Mouse (Mus musculus) spleen, embryonic (tissue): ENCODE results near the gene Dcaf17.

Experiments
- CTCF ChIA-PET: fragments of 350-600 bp; sonication (Branson Sonifier 250); formaldehyde crosslinking; loops from one replicate; lab custom pipeline; 2022; lab: Charles Lee

Gene Dcaf17

DNA sequence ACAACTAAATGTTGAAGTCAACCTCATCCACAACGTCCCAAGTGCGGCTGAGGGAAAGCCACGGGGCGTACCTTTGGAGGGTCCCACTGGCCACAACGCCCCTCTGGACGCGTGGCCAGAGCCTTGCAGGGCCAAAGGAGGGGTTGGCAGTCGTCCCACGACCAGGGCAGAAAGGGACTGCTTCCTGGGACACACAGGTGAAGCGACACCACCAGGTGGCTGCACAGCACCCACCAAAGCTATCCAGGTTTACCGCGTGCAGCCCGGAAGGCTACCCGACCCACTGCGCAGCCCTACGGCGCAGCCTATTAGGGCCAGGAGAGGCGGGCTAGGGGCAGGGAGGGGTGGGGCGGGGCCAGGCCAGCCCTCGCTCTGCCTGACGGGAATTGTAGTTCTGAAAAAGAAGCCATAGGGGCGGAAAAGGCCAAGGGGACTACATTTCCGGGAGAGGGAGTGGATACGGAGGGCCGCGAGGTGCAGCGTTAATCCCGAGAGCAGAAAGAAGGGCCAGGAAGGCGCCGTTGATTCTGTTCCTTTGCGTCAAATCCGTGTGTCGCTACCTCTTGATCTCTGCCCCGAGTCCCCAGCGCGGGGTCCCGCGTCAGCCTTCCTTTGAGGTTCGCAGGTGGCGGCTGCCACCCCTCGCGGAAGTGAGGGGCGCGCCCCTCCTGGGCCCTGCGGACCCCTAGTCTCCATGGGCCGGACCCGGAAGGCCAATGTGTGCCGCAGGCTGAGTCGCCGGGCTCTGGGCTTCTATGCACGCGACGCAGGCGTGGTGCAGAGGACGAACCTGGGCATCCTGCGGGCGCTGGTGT is at the start of gene Dcaf17, which contains the start of gene Mettl8:
Dcaf17 (plus strand) TSS at position 29 of the 815 bp plus-strand sequence.
Mettl8 (minus strand) TSS at position 284 of the 815 bp plus-strand sequence.
- CTCF ChIA-PET: interaction anchor here (0.6 kb wide), 1 partner anchor 351 kb away, joined by 3 read pairs; no protein-coding TSS in a partner anchor

DNA sequence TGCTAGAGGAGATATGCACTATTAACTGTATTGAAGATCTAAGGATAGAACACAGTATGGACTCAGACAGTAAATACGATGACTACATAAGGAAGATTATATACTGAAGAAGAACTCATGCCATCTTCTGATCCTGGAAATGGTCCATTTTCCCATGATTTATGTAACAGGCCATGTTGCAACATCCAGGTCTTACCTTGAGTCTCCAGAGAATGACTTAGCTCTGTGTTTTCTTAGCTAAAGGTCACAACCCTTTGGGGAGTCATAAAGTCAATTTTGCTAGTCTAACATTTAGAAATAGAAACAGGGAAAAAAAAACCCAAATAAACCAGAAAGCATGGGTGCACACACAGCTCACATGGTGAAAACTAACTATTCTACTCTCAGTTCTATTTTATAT is 43.3 kb upstream of the Dcaf17 start:
- CTCF ChIA-PET: no interaction called here

DNA sequence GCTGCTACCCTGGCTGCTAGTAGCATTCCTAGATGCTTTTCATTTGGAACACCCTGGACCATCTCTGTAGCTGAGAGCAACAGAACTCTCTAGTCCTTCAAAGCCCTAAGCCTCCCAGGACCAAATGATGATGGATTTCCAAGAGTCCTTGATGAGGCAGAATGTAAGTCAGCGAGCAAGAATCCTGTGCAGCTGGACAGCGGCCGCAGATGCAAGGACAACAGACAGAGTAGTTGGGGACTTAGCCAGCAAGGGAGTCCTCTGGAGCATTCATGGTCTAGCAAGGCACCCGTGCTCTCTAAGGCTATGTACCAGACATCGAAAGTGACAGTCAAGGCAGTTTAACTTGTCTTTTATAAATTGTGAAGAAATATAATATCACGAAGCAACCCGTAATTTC is 41.6 kb upstream of the Dcaf17 start:
- CTCF ChIA-PET: no interaction called here

DNA sequence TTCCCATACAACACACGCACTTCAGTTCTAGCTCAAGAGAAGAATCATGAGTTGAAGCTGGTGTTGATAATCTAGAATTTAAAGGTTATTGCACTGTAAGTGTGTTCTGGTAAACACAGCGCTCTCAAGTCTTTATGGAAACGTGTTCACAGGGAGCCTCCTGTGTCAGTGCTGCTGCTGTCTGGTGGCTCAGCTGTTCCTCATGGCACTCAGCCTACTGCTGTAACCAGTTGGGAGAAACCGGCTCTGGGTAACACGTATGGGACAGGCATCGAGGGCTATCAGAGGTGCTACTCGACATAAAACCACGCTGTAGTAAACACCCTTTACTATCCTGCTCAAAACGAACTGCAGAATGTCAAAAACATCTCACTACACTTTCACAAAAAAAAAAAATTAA is 35.9 kb upstream of the Dcaf17 start:
- CTCF ChIA-PET: no interaction called here

DNA sequence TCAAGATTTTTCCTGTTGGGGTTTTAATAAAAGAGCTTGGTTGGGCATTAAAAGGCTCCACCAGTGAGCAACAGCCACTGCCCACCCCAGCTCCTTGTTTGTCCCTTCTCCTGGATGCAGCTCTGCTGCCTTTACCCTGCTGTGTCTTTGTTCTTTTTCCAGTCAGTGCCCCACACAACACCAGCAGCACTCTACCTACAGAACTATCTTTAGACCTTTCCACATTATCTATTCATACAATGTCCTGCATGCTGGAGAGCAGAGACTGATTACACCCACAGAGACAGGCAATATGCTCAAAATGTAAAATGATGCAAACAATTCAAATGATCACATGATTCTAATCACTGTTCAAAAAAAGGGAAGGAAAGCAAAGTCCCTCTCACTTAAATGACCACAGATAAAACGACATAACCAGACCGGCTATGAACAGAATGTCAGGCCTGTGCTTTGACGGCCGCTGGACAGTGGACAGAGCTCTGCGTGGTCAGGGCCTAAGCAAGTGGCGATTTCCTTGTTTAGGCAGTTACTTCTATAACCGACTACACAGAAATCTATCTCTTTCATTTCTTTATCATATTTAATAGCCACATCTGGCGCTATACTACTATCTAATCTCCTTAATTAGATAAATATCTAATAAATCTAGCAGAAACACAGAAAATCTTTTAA is 35.3 kb upstream of the Dcaf17 start:
- CTCF ChIA-PET: interaction anchor here (0.5 kb wide), 1 partner anchor 227 kb away, joined by 6 read pairs; no protein-coding TSS in a partner anchor

DNA sequence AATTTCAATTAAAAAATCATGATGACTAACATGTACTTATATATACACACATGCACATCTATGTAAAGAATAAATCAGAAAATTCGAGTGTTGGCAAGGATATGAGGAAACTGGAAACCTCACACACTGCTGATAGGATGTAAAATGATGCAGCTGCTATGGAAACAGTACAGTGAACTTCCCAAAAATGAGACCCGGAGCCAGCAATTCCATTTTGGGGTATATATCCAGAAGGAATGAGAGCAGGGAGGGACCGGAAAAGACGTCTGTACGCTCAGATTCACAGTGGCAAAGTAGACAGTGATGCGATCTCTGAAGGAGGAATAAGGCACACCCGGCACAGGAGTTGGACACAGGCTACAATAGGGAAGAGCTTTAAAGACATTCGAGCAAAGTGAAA is 34.5 kb upstream of the Dcaf17 start:
- CTCF ChIA-PET: no interaction called here

DNA sequence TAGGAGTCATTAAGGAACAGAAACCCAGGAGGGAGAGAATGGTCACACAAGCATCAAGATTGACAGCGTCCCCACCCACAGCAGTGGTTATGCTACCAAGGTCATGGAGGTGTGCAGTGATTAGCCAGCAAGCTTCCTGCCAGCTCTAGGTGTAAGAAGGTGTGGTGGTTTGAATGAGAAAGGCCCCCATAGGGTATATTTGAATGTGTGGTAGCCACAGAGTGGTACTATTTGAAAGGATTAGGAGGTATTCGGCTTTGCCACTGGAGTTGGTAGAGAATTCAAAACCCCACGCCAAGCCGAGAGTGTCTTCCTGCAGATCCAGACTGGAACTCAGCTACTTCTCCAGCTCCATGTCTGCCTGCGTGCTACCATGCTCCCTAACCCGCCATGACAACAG is 32.1 kb upstream of the Dcaf17 start:
- CTCF ChIA-PET: no interaction called here

DNA sequence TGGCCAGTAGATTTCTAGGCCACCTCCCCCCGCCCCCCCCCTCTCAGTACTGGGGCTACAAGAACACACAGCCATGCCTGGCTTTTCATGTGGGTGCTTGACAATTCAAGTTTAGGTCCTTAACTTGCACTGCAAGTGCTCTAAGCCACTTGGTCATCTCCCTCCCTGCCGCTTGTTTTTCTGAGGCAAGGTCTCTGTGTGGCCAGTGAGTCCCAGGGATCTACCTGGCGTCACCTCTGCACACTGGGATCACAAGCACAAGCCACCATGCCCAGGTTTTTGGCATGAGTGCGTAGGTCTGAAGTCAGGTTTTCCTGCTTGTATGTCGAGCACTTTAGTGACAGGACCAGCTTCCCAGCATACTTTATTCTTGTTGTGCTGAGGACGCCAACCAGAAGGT is 31.1 kb upstream of the Dcaf17 start:
- CTCF ChIA-PET: interaction anchor here (0.7 kb wide), 1 partner anchor 68 kb away, joined by 5 read pairs; no protein-coding TSS in a partner anchor

DNA sequence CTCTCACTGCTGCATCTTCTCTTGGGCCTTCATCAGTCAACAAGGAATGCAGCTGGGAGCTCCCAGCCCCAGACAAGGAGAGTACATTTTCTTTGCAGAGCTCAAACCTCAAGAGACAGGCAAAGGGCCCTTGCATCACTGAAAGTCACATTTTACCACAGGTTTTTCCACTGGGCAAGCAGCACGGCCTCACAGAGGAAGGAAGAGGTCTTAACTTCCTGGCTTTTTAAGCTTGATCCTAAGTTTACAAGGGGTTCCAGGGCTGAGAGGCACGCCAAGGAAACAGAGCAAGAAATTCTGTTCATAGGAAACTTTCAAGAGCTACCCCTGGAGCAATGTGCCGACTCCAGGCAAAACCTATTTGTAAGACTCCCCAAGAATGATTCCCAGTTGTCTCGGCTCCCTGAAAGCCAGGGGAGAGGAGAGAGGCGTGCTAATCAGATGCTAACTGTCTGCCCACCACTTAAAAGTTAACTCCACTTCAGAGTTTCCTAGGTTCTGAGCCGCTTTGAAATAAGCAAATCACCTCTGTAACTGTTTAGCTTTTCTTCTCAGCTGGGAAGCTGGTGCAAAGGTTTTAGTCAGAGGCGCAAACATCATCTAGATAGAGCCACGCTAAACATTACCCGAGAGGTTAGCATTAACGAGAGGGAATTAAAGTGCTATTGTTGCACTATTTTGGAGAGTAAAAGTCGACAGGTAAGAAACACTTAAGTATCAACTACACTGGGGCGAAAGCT is 29.4 kb upstream of the Dcaf17 start:
- CTCF ChIA-PET: no interaction called here

DNA sequence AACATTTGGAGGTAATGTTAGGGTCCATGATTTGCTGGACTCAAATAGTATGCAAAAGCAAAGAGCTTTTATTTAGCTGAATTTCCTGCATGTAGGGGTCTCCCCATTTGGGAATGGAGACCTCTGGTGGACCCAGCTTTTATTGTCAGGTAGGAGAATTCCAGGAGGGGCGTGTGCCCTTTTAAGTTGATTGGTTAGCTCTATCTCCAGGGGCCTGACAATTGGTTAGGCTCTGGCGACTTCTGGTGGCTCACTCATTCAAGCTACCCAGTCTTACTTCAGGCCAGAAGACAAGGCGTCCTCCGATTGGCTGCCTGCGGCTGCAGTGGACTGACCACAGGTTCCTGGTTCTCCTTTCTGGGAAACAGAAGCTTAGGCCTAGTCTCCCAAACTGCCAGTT is 28.3 kb upstream of the Dcaf17 start:
- CTCF ChIA-PET: no interaction called here

DNA sequence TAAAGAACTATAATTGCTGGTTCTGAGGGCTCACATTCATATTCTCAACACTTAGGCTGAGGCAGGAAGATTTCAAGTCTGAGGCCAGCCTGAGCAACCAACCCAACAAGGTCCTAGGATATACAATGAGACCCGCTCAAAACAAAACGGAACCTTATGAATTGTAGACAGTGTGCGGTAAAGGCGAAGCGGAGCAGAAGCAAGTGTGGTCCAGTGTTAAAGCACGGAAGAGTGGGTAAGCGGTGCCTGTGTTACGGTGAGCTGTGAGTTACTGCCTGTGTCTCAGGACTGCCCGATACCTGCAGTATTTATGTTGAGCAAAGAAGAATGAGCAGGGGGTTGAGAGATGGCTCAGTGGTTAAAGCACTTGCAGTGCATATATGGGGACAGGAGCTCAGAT is 27.5 kb upstream of the Dcaf17 start:
- CTCF ChIA-PET: no interaction called here

DNA sequence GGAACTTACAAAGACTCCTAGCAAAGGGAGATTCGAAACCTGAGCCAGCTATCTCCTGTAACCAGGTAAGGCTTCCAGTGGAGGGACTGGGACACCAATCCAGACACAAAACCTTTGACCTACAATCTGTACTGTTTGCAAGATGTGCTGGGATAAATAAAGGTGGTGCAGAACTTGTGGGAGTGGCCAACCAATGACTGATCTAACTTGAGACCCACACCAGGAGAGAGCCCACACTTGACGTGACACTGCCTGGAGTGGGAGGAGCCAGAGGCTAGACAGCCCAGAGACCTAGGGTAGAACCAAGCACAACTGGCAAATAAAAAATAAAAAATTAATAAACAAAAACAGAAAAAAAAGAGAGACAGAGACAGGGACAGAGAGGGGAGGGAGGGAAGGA is 24.5 kb upstream of the Dcaf17 start:
- CTCF ChIA-PET: no interaction called here

DNA sequence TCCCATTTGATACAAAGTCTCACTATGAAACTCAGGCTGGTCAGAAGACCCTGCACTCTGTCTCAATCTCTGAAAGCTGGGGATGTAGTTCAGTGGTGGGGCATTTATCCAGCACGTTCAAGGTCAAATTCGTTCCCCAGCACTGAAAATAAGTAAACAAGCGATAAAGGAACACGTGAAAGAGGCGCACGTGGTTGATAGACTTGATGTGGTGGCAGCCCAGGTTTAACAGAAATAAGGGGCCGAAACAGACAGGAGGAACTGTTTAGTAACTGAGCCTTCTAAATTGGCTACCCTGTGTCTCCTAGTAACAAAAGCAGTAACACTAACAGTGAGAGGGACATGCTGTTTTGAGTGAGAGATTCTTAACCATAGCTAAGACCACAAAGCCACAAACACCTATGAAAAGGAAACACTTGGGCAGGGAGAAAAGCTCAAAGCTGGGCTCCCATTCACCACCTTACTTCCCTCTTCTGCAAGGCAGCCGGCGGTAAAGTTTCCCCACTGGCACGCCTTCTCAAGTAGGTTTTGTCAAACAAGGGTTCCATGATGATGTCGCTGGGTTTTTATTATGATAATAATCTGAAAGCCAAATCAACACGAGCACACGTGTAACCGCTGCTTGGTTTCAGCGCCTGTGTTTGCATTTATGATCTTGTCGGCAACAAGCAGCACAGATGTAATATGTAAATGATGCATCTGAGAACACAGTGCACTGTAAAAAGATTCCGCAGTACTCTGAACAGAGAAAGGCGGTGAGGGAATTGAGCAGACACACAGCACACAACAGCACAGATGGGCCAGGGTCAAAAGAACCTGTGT is 22.9 kb upstream of the Dcaf17 start:
- CTCF ChIA-PET: interaction anchor here (0.7 kb wide), 1 partner anchor 28 kb away, joined by 3 read pairs; no protein-coding TSS in a partner anchor

DNA sequence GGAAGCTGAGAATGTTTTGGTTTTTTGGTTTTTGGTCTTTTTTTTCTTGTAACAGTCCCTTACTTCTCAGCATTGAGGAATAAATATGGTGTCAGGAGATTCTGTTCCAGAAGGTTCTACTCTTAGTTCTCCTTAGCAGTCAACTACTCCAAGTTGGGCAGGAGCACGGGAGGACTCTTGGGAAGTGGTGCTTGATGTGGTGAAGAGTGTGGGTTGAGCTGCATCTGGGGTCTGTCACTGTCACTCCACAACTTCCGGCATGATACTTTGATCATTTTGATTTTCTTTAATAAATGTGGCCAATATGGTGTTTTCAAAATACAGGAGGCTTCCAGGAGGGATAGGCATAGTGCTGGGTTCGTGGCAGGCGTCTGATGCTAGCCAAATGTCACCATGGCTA is 22.1 kb upstream of the Dcaf17 start:
- CTCF ChIA-PET: interaction anchor here (0.7 kb wide), 1 partner anchor 27 kb away, joined by 3 read pairs; no protein-coding TSS in a partner anchor

DNA sequence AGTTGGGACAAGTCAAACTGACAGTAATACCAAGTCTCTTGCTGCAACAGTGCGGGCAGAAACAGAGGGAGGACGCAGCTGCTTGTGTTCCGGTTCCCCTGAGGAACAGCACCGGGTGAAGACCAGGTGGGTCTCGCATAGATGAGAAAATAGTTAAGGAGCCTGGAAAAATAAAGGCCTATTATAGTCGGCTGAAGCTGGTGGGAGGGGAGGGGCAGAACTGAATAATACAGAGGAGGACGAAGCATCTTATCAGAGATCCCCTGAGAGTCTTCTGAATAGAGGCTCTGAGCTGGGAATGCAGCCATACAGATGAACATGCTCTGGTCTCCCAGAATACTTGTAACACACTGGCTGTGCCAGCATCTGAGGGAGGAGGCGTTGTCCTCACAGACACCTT is 21.1 kb upstream of the Dcaf17 start:
- CTCF ChIA-PET: no interaction called here

DNA sequence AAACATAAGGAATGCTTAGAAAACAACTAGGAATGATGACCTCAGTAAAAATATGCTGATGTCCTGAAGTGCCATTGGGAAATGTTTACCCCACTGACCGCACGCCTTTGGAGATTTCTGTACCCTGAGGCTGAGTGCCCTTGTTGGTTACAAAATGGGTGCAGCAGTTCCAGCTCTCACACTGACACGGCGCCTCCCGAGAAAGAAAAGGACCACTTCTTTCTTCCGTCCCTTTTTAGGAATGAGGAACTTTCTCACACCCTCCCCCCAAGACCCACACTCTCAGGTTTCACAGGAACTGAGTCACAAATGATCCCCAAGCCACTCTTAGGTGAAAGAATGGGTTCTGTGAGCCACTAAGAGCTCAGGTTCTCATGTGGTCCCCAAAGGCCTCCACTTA is 17.7 kb upstream of the Dcaf17 start:
- CTCF ChIA-PET: no interaction called here

DNA sequence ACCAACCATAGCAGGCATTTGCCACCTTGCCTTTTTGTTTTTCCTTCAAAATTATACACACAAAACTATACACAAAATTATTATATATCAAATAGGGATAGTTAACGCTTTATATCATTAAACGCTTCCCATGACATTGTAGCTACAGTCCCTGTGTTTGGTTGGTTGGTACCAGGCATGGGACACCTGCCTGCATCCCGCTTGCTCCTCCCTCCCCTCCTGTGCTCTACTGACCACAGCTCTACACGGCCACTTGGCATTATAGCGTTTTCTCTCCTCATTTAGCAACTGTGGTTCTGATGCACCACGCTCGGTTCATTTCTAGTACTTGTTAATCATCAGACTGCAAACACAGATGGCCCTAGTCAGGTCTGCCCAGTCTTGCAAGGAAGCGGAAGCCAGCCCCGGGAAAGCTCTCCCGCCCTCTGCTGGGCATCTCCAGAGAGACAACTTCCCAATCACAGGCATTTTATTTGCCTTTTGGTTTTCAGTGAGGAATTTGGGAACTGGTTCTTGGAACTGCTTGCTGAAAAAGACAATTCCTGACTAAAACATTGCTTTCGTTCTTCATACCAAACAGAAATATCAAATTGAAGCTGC is 15.5 kb upstream of the Dcaf17 start:
- CTCF ChIA-PET: interaction anchor here (0.6 kb wide), 2 partner anchors 182 to 259 kb away, joined by 3 to 4 read pairs; no protein-coding TSS in a partner anchor

DNA sequence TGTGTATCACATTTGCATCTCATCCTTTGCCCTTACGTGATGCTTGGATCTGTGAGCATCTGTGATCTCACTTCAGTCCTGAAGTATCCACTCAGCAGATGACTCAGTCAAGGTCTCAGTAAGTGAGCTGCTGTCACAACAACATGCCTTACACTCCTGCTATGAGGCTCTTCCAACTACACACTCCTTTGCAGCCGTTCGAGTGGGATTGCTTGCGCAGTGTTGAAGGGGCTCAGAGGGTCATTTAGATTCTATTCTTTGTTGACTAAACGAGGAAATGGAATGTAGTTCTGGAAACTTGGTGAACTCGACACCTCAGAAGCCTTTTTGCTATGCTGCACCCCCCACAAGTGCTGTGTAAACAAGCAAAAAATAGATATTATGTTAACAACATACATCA is 9.0 kb upstream of the Dcaf17 start:
- CTCF ChIA-PET: no interaction called here

DNA sequence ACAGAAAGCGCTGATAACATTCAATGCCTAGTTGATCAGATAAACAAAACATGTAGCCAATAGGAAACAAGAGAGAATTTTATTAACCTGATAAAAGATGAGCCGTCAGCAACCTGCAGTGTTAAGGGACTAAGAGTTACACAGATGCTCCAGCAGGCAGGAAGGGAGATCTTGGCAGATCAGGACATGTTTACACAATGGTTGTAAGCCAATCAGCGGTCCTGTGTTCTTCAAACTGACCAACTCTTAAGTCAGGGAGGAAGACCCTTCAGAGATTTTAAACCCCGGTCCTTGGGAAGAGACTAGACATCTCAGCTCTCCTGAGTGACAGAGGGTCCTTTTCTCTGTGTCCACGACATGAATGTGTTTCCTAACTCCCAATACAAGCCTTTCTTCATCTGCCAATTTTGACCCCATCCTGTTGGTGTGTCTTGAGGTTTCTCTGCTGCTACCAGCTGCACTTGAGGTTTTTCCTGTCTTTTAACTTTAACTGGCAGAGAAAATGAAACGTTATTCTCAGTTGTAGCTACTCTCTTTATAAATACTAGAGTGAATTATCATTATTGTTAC is 8.3 kb upstream of the Dcaf17 start:
- CTCF ChIA-PET: no interaction called here

DNA sequence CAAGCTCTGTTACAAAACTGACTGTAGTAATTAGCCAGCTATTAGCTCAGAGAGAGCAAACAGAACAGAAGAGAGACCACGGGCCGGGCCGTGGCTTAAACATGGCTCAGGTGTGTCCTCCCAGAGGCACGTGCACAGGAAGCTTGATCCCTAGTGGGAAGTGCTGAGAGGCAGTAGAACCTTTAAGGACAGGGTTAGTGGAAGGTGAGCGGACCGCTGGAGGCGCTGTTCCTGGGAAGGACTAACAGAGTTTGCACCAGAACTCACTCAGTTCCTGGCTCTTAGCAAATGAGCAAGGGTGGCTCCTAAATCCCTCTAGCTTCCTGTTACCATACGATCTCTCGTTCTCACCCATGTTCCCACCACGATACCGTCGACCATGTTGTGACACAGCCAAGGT is 6.2 kb upstream of the Dcaf17 start:
- CTCF ChIA-PET: interaction anchor here (0.7 kb wide), 2 partner anchors 14 to 188 kb away, joined by 3 read pairs; no protein-coding TSS in a partner anchor
